In genomic region chr11:106727967-106728366, GRCm38 (mm10) we compare ENCODE assay signal across 27 mouse cellular contexts. TPM values are rescaled to one million over a fixed set of nuclear protein-coding genes. Genes with fewer than 3 reads are reported as not detected.
DNase-seq lines count a peak whose midpoint lies in the region; ATAC-seq and TF ChIP-seq lines count a peak whose summit lies in the region.
"Had no signal": no experiment of that assay in that cellular context is flagged by ENCODE, and none has a peak within 500 bp of the region (broad histone marks: within the 10 kb centered on the region; RNA-seq: fewer than 3 reads in every experiment).

No protein-coding gene starts in this region.

- no peak overlapping the region for H3K4me2 ChIP-seq in midbrain, embryonic 11.5 days
- no peak overlapping the region for H3K4me2 ChIP-seq in midbrain, postnatal 0 days (ENCODE audit: low read depth, low read length, poor library complexity, severe bottlenecking)
- H3K4me2 ChIP-seq: hindbrain, embryonic 13.5 days; limb, embryonic 12.5 days; liver, embryonic 11.5 days; midbrain, embryonic 15.5 days; neural tube, embryonic 13.5 days had no signal

- H3K27me3 ChIP-seq in heart, embryonic 10.5 days (ENCODE audit: insufficient read depth, poor library complexity, severe bottlenecking): no peaks in the 10 kb centered on the region
- H3K27me3 ChIP-seq in midbrain, embryonic 11.5 days (ENCODE audit: control insufficient read depth, insufficient read depth, low read length): no peaks in the 10 kb centered on the region
- H3K27me3 ChIP-seq in midbrain, postnatal 0 days (ENCODE audit: insufficient read depth, low read length): no peaks in the 10 kb centered on the region
- H3K27me3 ChIP-seq in embryonic facial prominence, embryonic 10.5 days (replicated peaks; ENCODE audit: low read depth, poor library complexity, severe bottlenecking): no peaks in the 10 kb centered on the region
- H3K27me3 ChIP-seq: CH12.LX; hindbrain, embryonic 13.5 days; limb, embryonic 12.5 days; midbrain, embryonic 15.5 days; neural tube, embryonic 13.5 days had no signal

- ATAC-seq in midbrain, embryonic 11.5 days (ENCODE audit: low FRiP score): no peak
- ATAC-seq in midbrain, postnatal 0 days (ENCODE audit: low FRiP score): no peak
- no peak for ATAC-seq in megakaryocyte progenitor cell, adult 5-6 weeks (replicated peaks; ENCODE audit: poor library complexity)
- ATAC-seq: inflammation-experienced regulatory T-cells, adult 6 months; midbrain, embryonic 15.5 days had no signal

- DNase-seq in heart, embryonic 10.5 days (ENCODE audit: low spot score): no peak
- no peak for DNase-seq in heart, adult 8-10 months (ENCODE audit: low spot score)
- DNase-seq in midbrain, embryonic 11.5 days (ENCODE audit: low spot score, missing footprints): peak; percentile 64
- DNase-seq in midbrain, postnatal 0 days (ENCODE audit: low spot score): no peak
- peak; percentile 34 for DNase-seq in embryonic facial prominence, embryonic 10.5 days (ENCODE audit: low spot score)
- DNase-seq in hindlimb bud, embryonic 11.5 days (ENCODE audit: extremely low spot score, low read depth, low spot score): peak; percentile 42
- DNase-seq: adrenal gland, adult 2 months; B cell, adult 2 months; cerebellum, adult 18-20 months; cerebellum, postnatal 14 days; kidney, adult 18-20 months; lung, adult 18-20 months; lung, postnatal 10 days; thymus, adult 18-20 months; thymus, postnatal 4 days had no signal

- no peak for TF ChIP-seq CTCF in midbrain, postnatal 0 days (IDR thresholded peaks at IDR 0.05)

- H3K27ac ChIP-seq in heart, embryonic 10.5 days: peak overlapping the region; percentile 32
- no peak overlapping the region for H3K27ac ChIP-seq in midbrain, embryonic 11.5 days (ENCODE audit: low read depth, low read length)
- no peak overlapping the region for H3K27ac ChIP-seq in midbrain, postnatal 0 days (ENCODE audit: low read depth, low read length)
- peak overlapping the region; percentile 70 for H3K27ac ChIP-seq in embryonic facial prominence, embryonic 10.5 days (replicated peaks)
- H3K27ac ChIP-seq: hindbrain, embryonic 13.5 days; kidney, postnatal 0 days; limb, embryonic 12.5 days; midbrain, embryonic 15.5 days; neural tube, embryonic 13.5 days had no signal

- 76% methylated on average over 5 of the region's 5 CpGs for WGBS in heart, embryonic 10.5 days
- 51% methylated on average over 5 of the region's 5 CpGs for WGBS in midbrain, embryonic 11.5 days
- 28% methylated on average over 5 of the region's 5 CpGs for WGBS in midbrain, postnatal 0 days
- 38% methylated on average over 5 of the region's 5 CpGs for WGBS in embryonic facial prominence, embryonic 10.5 days

- H3K9ac ChIP-seq in midbrain, embryonic 11.5 days (ENCODE audit: low read length): no peak overlapping the region
- no peak overlapping the region for H3K9ac ChIP-seq in midbrain, postnatal 0 days (replicated peaks; ENCODE audit: low read length, poor library complexity, severe bottlenecking)
- H3K9ac ChIP-seq: hindbrain, embryonic 13.5 days; limb, embryonic 12.5 days; midbrain, embryonic 15.5 days; neural tube, embryonic 13.5 days had no signal

- no peak overlapping the region for H3K4me3 ChIP-seq in heart, embryonic 10.5 days
- no peak overlapping the region for H3K4me3 ChIP-seq in midbrain, embryonic 11.5 days (ENCODE audit: low read depth, low read length)
- H3K4me3 ChIP-seq in midbrain, postnatal 0 days (ENCODE audit: low read depth, low read length): no peak overlapping the region
- no peak overlapping the region for H3K4me3 ChIP-seq in embryonic facial prominence, embryonic 10.5 days
- H3K4me3 ChIP-seq: hindbrain, embryonic 13.5 days; limb, embryonic 12.5 days; midbrain, embryonic 15.5 days; myocyte; neural tube, embryonic 13.5 days had no signal

- no peaks in the 10 kb centered on the region for H3K9me3 ChIP-seq in heart, embryonic 10.5 days
- no peaks in the 10 kb centered on the region for H3K9me3 ChIP-seq in midbrain, embryonic 11.5 days (ENCODE audit: control insufficient read depth, low read length)
- no peaks in the 10 kb centered on the region for H3K9me3 ChIP-seq in midbrain, postnatal 0 days (ENCODE audit: low read length)
- no peaks in the 10 kb centered on the region; the same call in 1 of the 2 replicates for H3K9me3 ChIP-seq in embryonic facial prominence, embryonic 10.5 days
- H3K9me3 ChIP-seq: G1E; hindbrain, embryonic 13.5 days; limb, embryonic 12.5 days; midbrain, embryonic 15.5 days; neural tube, embryonic 13.5 days had no signal

- 0 out of 2 replicates have a peak, but pooled peaks cover 2% of the 10 kb centered on the region for H3K36me3 ChIP-seq in heart, embryonic 10.5 days
- no peaks in the 10 kb centered on the region for H3K36me3 ChIP-seq in midbrain, embryonic 11.5 days (ENCODE audit: control insufficient read depth, insufficient read depth, low read length)
- no peaks in the 10 kb centered on the region for H3K36me3 ChIP-seq in midbrain, postnatal 0 days (ENCODE audit: insufficient read depth, low read length)
- no peaks in the 10 kb centered on the region for H3K36me3 ChIP-seq in embryonic facial prominence, embryonic 10.5 days (replicated peaks)
- H3K36me3 ChIP-seq: G1E; hindbrain, embryonic 13.5 days; limb, embryonic 12.5 days; midbrain, embryonic 15.5 days; neural tube, embryonic 13.5 days had no signal

- peaks cover 39% of the 10 kb centered on the region for H3K4me1 ChIP-seq in heart, embryonic 10.5 days
- no peaks in the 10 kb centered on the region; the same call in 1 of the 2 replicates for H3K4me1 ChIP-seq in midbrain, embryonic 11.5 days (ENCODE audit: control insufficient read depth, insufficient read depth, low read length)
- H3K4me1 ChIP-seq in midbrain, postnatal 0 days (ENCODE audit: insufficient read depth, low read length): no peaks in the 10 kb centered on the region
- peaks cover 27% of the 10 kb centered on the region for H3K4me1 ChIP-seq in embryonic facial prominence, embryonic 10.5 days

RNA-seq across cellular contexts. Expression of gene Pecam1, which starts 22.5 kb away (rescaled TPM):
- polyA plus RNA-seq in heart, embryonic 10.5 days (2016; fragmentation: Nextera tagmentation; extraction: Ambion mirVana): 40.6 and 56.0 TPM in 2 replicates
- 100 to 1,000 TPM in 3 of 4 experiments, 10 to 100 TPM in 1; 97.3 to 119 (median 109) TPM for total RNA-seq in heart, adult 8-10 months (2022)
- 19.8 and 21.5 TPM in 2 replicates for polyA plus RNA-seq in midbrain, embryonic 11.5 days (2014; fragmentation: Nextera tagmentation; extraction: Ambion mirVana)
- total RNA-seq in midbrain, postnatal 0 days (2014; rRNA removed): 17.5 and 18.1 TPM in 2 replicates
- 9.8 and 11.1 TPM in 2 replicates for polyA plus RNA-seq in midbrain, postnatal 0 days (2015; fragmentation: Nextera tagmentation; extraction: Ambion mirVana)
- 17.3 and 20.8 TPM in 2 replicates for polyA plus RNA-seq in embryonic facial prominence, embryonic 10.5 days (2016; fragmentation: Nextera tagmentation; extraction: Ambion mirVana)
- 55.0 and 57.0 TPM in 2 replicates for total RNA-seq in megakaryocyte progenitor cell, adult 5-6 weeks (2015)
- total RNA-seq in megakaryocyte progenitor cell, adult 5-6 weeks (2017): 38.6 and 43.8 TPM in 2 replicates
- polyA plus RNA-seq: G1E had no signal

RNA-seq across cellular contexts. Expression of gene Milr1, which starts 23.1 kb away (rescaled TPM):
- 0.46 and 1.2 TPM in 2 replicates for polyA plus RNA-seq in heart, embryonic 10.5 days (2016; fragmentation: Nextera tagmentation; extraction: Ambion mirVana)
- 1 to 10 TPM in 1 of 4 experiments, under 1 TPM in 3; 0.22 to 1.5 (median 0.74) TPM for total RNA-seq in heart, adult 8-10 months (2022)
- polyA plus RNA-seq in midbrain, embryonic 11.5 days (2014; fragmentation: Nextera tagmentation; extraction: Ambion mirVana): 0.68 and 1.0 TPM in 2 replicates
- 0.66 TPM in 1 of 2 replicates, not detected in the other for total RNA-seq in midbrain, postnatal 0 days (2014; rRNA removed)
- polyA plus RNA-seq in midbrain, postnatal 0 days (2015; fragmentation: Nextera tagmentation; extraction: Ambion mirVana): 0.37 and 0.82 TPM in 2 replicates
- 0.59 and 1.1 TPM in 2 replicates for polyA plus RNA-seq in embryonic facial prominence, embryonic 10.5 days (2016; fragmentation: Nextera tagmentation; extraction: Ambion mirVana)
- total RNA-seq in megakaryocyte progenitor cell, adult 5-6 weeks (2015): 63.1 and 96.7 TPM in 2 replicates
- 82.0 and 96.2 TPM in 2 replicates for total RNA-seq in megakaryocyte progenitor cell, adult 5-6 weeks (2017)
- total RNA-seq: layer of hippocampus, postnatal 14 days had no signal
- polyA plus RNA-seq: adrenal gland, adult 2 months had no signal

RNA-seq across cellular contexts. Expression of gene Polg2, which starts 51.4 kb away (rescaled TPM):
- 9.4 and 9.9 TPM in 2 replicates for polyA plus RNA-seq in heart, embryonic 10.5 days (2016; fragmentation: Nextera tagmentation; extraction: Ambion mirVana)
- total RNA-seq in heart, adult 8-10 months (2022): 1 to 10 TPM; 4.2 to 4.9 (median 4.6) TPM
- 9.7 and 11.2 TPM in 2 replicates for polyA plus RNA-seq in midbrain, embryonic 11.5 days (2014; fragmentation: Nextera tagmentation; extraction: Ambion mirVana)
- total RNA-seq in midbrain, postnatal 0 days (2014; rRNA removed): 6.6 and 9.8 TPM in 2 replicates
- 9.7 and 10.5 TPM in 2 replicates for polyA plus RNA-seq in midbrain, postnatal 0 days (2015; fragmentation: Nextera tagmentation; extraction: Ambion mirVana)
- 9.9 and 11.2 TPM in 2 replicates for polyA plus RNA-seq in embryonic facial prominence, embryonic 10.5 days (2016; fragmentation: Nextera tagmentation; extraction: Ambion mirVana)
- 12.4 and 13.3 TPM in 2 replicates for total RNA-seq in megakaryocyte progenitor cell, adult 5-6 weeks (2015)
- 7.2 and 13.5 TPM in 2 replicates for total RNA-seq in megakaryocyte progenitor cell, adult 5-6 weeks (2017)

Comparison
In these comparisons a context has a peak if more than half of its experiments do, and no peak if none do; other contexts are left out.
1. DNase-seq: peak in midbrain, embryonic 11.5 days (single experiment), embryonic facial prominence, embryonic 10.5 days (single experiment) and hindlimb bud, embryonic 11.5 days (single experiment); none in heart, embryonic 10.5 days (single experiment), heart, adult 8-10 months (single experiment) and midbrain, postnatal 0 days (single experiment).
2. H3K27ac ChIP-seq: peak in heart, embryonic 10.5 days (single experiment) and embryonic facial prominence, embryonic 10.5 days (single experiment); none in midbrain, embryonic 11.5 days (single experiment) and midbrain, postnatal 0 days (single experiment).